Mouse (Mus musculus) adrenal gland, postnatal 25 days (tissue): Measurements from ENCODE around the gene Dusp3. TPM values are rescaled to one million over a fixed set of nuclear protein-coding genes. Genes with fewer than 3 reads are reported as not detected.
"Not testable (repeated sequence)": the region's sequence is repeated elsewhere in the genome, so short reads cannot be mapped to it uniquely, and the experiment has no call there.

Experiments
- DNase-seq: peaks from one replicate; pipeline ENCODE4 v3.0.0; 2021; ENCODE audit warnings: mixed read lengths
- total RNA-seq: library from RNA; stranded (reverse); gene quantifications from 2 replicates; pipeline ENCODE4 v1.2.3, GENCODE M21; 2021

Gene Dusp3
- total RNA-seq, 1 experiment from 2014 or later: 77.9 TPM

GRCm38 (mm10) chr11:102011510-102011909 is 24.7 kb upstream of the Dusp3 start:
- no peak for DNase-seq

- no peak for DNase-seq
Observed at GRCm38 (mm10) chr11:102010140-102010539, 23.3 kb upstream of the Dusp3 start.

GRCm38 (mm10) chr11:102008954-102009637 is 22.3 kb upstream of the Dusp3 start:
- DNase-seq: no peak

- no peak for DNase-seq
Observed at GRCm38 (mm10) chr11:102008372-102008771, 21.6 kb upstream of the Dusp3 start.

- no peak for DNase-seq
Observed at GRCm38 (mm10) chr11:102006688-102007087, 19.9 kb upstream of the Dusp3 start.

GRCm38 (mm10) chr11:102006271-102006670 is 19.5 kb upstream of the Dusp3 start:
- no peak for DNase-seq

- no peak for DNase-seq
Observed at GRCm38 (mm10) chr11:102004251-102004650, 17.4 kb upstream of the Dusp3 start.

- DNase-seq: no peak
Observed at GRCm38 (mm10) chr11:101999466-101999865, 12.7 kb upstream of the Dusp3 start.

GRCm38 (mm10) chr11:101998258-101998657 is 11.4 kb upstream of the Dusp3 start:
- no peak for DNase-seq

GRCm38 (mm10) chr11:101995938-101996337 is 9.1 kb upstream of the Dusp3 start:
- DNase-seq: no peak

- DNase-seq: no peak
Observed at GRCm38 (mm10) chr11:101994100-101994499, 7.3 kb upstream of the Dusp3 start.

- DNase-seq: no peak
Observed at GRCm38 (mm10) chr11:101992411-101992810, 5.6 kb upstream of the Dusp3 start.

- DNase-seq: no peak
Observed at GRCm38 (mm10) chr11:101991813-101992212, 5.0 kb upstream of the Dusp3 start.

- DNase-seq: no peak
Observed at GRCm38 (mm10) chr11:101990244-101990643, 3.4 kb upstream of the Dusp3 start.

GRCm38 (mm10) chr11:101985990-101986389 is 823 bp downstream of the Dusp3 start:
- DNase-seq: peak; percentile 80

GRCm38 (mm10) chr11:101985450-101985849 is 1.4 kb downstream of the Dusp3 start:
- DNase-seq: not testable (repeated sequence)

- DNase-seq: peak; percentile 92
Observed at GRCm38 (mm10) chr11:101984054-101985025, 2.5 kb downstream of the Dusp3 start, which contains the start of gene Cfap97d1. Gene Cfap97d1, plus strand, starts transcription at chr11:101984279.

GRCm38 (mm10) chr11:101983431-101983921 is 3.3 kb downstream of the Dusp3 start:
- DNase-seq: no peak

- no peak for DNase-seq
Observed at GRCm38 (mm10) chr11:101982981-101983411, 3.8 kb downstream of the Dusp3 start.

GRCm38 (mm10) chr11:101981850-101982249 is 5.0 kb downstream of the Dusp3 start:
- DNase-seq: no peak

- DNase-seq: no peak
Observed at GRCm38 (mm10) chr11:101980603-101981157, 6.1 kb downstream of the Dusp3 start.

- DNase-seq: no peak
Observed at GRCm38 (mm10) chr11:101979140-101979539, 7.7 kb downstream of the Dusp3 start.

GRCm38 (mm10) chr11:101976949-101977348 is 9.9 kb downstream of the Dusp3 start:
- DNase-seq: no peak
